Mouse (Mus musculus) liver, adult 2 months (tissue): ENCODE data around the gene Aldh3a1. TPM values are rescaled to one million over a fixed set of nuclear protein-coding genes. Genes with fewer than 3 reads are reported as not detected.

ENCODE experiments used
- DNase-seq: peaks from one replicate; pipeline ENCODE4 v3.0.0-alpha.2; 2011; ENCODE audit warnings: low read depth, low spot score; ENCODE audit errors: extremely low read depth
- H3K27ac ChIP-seq: fragments of 200-500 bp; replicated peaks from 2 replicates; pipeline ENCODE4 v1.5.1; 2012; ENCODE audit warnings: low read depth, mild to moderate bottlenecking, control low read depth, inconsistent platforms, low read length; ENCODE audit not compliant: insufficient read depth
- H3K27me3 ChIP-seq: fragments of 200-500 bp; 2 replicates; pipeline ENCODE4 v1.6.1; 2012; ENCODE audit warnings: mild to moderate bottlenecking, moderate library complexity, low read length, inconsistent platforms; ENCODE audit not compliant: control insufficient read depth, insufficient read depth
- H3K36me3 ChIP-seq: fragments of 200-500 bp; 2 replicates; pipeline ENCODE4 v1.6.1; 2012; ENCODE audit warnings: low read length, inconsistent platforms; ENCODE audit not compliant: control insufficient read depth, insufficient read depth
- H3K4me1 ChIP-seq: fragments of 200-500 bp; 2 replicates; pipeline ENCODE4 v1.6.1; 2011; ENCODE audit warnings: low read length; ENCODE audit not compliant: control insufficient read depth, insufficient read depth
- H3K4me3 ChIP-seq: fragments of 200-500 bp; 2 replicates; pipeline ENCODE4 v1.5.1; 2011; ENCODE audit warnings: low read depth, mild to moderate bottlenecking, control low read depth, low read length, moderate library complexity; ENCODE audit not compliant: insufficient read depth
- H3K79me2 ChIP-seq: fragments of 200-500 bp; 2 replicates; pipeline ENCODE4 v1.6.1; 2012; ENCODE audit warnings: inconsistent platforms, mild to moderate bottlenecking, low read length, moderate library complexity; ENCODE audit not compliant: control insufficient read depth, insufficient read depth
- H3K9ac ChIP-seq: fragments of 200-500 bp; 2 replicates; pipeline ENCODE4 v1.6.1; 2012; ENCODE audit warnings: low read depth, mild to moderate bottlenecking, control low read depth, inconsistent platforms, low read length
- CTCF ChIP-seq: fragments of 200-500 bp; IDR thresholded peaks from 2 replicates; pipeline ENCODE4 v1.5.1; 2011; ENCODE audit warnings: low read depth, low read length, control low read depth
- POLR2A ChIP-seq: fragments of 200-500 bp; IDR thresholded peaks from 2 replicates; pipeline ENCODE4 v1.6.1; 2011; ENCODE audit warnings: low read length, control low read depth; ENCODE audit not compliant: insufficient read depth; ENCODE audit errors: extremely low read depth
- WGBS: fragments of 180-500 bp; shearing (Covaris S2); methylation state at CpG from one replicate; pipeline ENCODE4 v1.1.7; 2018; 5-methylcytosine and 5-hydroxymethylcytosine counted together
- polyA plus RNA-seq: library from polyadenylated mRNA; depleted of rRNA; stranded (reverse); fragments of >200 nt; gene quantifications from 2 replicates; pipeline ENCODE4 v1.2.3, GENCODE M21; 2012
- total RNA-seq: library from RNA; depleted of rRNA; stranded (reverse); fragments of >200 nt; gene quantifications from 2 replicates; pipeline ENCODE4 v1.2.3, GENCODE M21; 2014

Gene Aldh3a1
- total and polyA plus RNA-seq, 2 experiments, result 0.05 TPM; not detected in 1

- Histone ChIP-seq H3K9ac (no peak overlapping the region), H3K27me3 (no peaks in the 10 kb centered on the region), H3K79me2 (no peaks in the 10 kb centered on the region), H3K36me3 (no peaks in the 10 kb centered on the region), H3K27ac (no peak overlapping the region), H3K4me1 (no peaks in the 10 kb centered on the region), H3K4me3 (no peak overlapping the region)
- 88% methylated on average over 4 of the region's 4 CpGs for WGBS
- no peak for DNase-seq
- TF ChIP-seq POLR2A (no peak), CTCF (no peak)
Measured at GRCm38 (mm10) chr11:61199620-61200362, 7.5 kb upstream of the Aldh3a1 start.

GRCm38 (mm10) chr11:61202186-61202585 lies 5.2 kb upstream of the Aldh3a1 start:
- Histone ChIP-seq H3K27me3 (no peaks in the 10 kb centered on the region), H3K4me1 (no peaks in the 10 kb centered on the region), H3K36me3 (no peaks in the 10 kb centered on the region), H3K9ac (no peak overlapping the region), H3K79me2 (no peaks in the 10 kb centered on the region), H3K4me3 (no peak overlapping the region), H3K27ac (no peak overlapping the region)
- WGBS, result 86% methylated on average over 6 of the region's 6 CpGs
- no peak for DNase-seq
- TF ChIP-seq CTCF (no peak), POLR2A (no peak)

GRCm38 (mm10) chr11:61202810-61203209 lies 4.5 kb upstream of the Aldh3a1 start:
- Histone ChIP-seq H3K79me2 (no peaks in the 10 kb centered on the region), H3K4me1 (no peaks in the 10 kb centered on the region), H3K27me3 (no peaks in the 10 kb centered on the region), H3K4me3 (no peak overlapping the region), H3K9ac (no peak overlapping the region), H3K36me3 (no peaks in the 10 kb centered on the region), H3K27ac (no peak overlapping the region)
- no peak for TF ChIP-seq CTCF
- DNase-seq, result no peak
- WGBS, result 91% methylated on average over 2 of the region's 2 CpGs

GRCm38 (mm10) chr11:61205167-61205950 lies 2.0 kb upstream of the Aldh3a1 start:
- no peaks in the 10 kb centered on the region for H3K79me2 ChIP-seq
- H3K4me1 ChIP-seq, result no peaks in the 10 kb centered on the region
- no peaks in the 10 kb centered on the region for H3K36me3 ChIP-seq
- H3K27me3 ChIP-seq, result no peaks in the 10 kb centered on the region
- TF ChIP-seq POLR2A (no peak), CTCF (no peak)
- no peak for DNase-seq
- no peak overlapping the region for H3K9ac ChIP-seq
- WGBS, result 95% methylated on average over 10 of the region's 10 CpGs
- H3K27ac ChIP-seq, result no peak overlapping the region
- no peak overlapping the region for H3K4me3 ChIP-seq

GRCm38 (mm10) chr11:61206136-61206535 lies 1.2 kb upstream of the Aldh3a1 start:
- TF ChIP-seq CTCF (no peak), POLR2A (no peak)
- no peaks in the 10 kb centered on the region for H3K79me2 ChIP-seq
- H3K36me3 ChIP-seq, result no peaks in the 10 kb centered on the region
- no peak overlapping the region for H3K27ac ChIP-seq
- DNase-seq, result no peak
- no peaks in the 10 kb centered on the region for H3K27me3 ChIP-seq
- H3K9ac ChIP-seq, result no peak overlapping the region
- WGBS, result 97% methylated on average over 3 of the region's 3 CpGs
- no peaks in the 10 kb centered on the region for H3K4me1 ChIP-seq
- no peak overlapping the region for H3K4me3 ChIP-seq

GRCm38 (mm10) chr11:61208316-61208715 lies 979 bp downstream of the Aldh3a1 start:
- H3K27ac ChIP-seq, result no peak overlapping the region
- H3K4me1 ChIP-seq, result no peaks in the 10 kb centered on the region
- 81% methylated on average over 10 of the region's 10 CpGs for WGBS
- TF ChIP-seq POLR2A, result no peak
- TF ChIP-seq CTCF, result no peak
- DNase-seq, result no peak
- no peaks in the 10 kb centered on the region for H3K79me2 ChIP-seq
- peaks cover 2% of the 10 kb centered on the region; the same call in 1 of the 2 replicates for H3K27me3 ChIP-seq
- H3K36me3 ChIP-seq, result no peaks in the 10 kb centered on the region
- H3K9ac ChIP-seq, result no peak overlapping the region
- no peak overlapping the region for H3K4me3 ChIP-seq
